Mouse (Mus musculus): Measurements from ENCODE around the gene Ddx4. TPM values are rescaled to one million over a fixed set of nuclear protein-coding genes. Genes with fewer than 3 reads are reported as not detected.

Ddx4 gene
- polyA plus RNA-seq, 1 experiment from 2014 or later, result 0.81 TPM

- H3K4me2 ChIP-seq (ENCODE audit: low read depth, low read length, severe bottlenecking), result no peak overlapping the region
- no peak overlapping the region for H3K27ac ChIP-seq (ENCODE audit: low read depth, low read length)
- no peak overlapping the region for H3K9ac ChIP-seq (ENCODE audit: low read length)
- no peaks in the 10 kb centered on the region for H3K27me3 ChIP-seq (ENCODE audit: control insufficient read depth, insufficient read depth, low read length)
- 89% methylated on average over 3 of the region's 3 CpGs for WGBS
- DNase-seq (ENCODE audit: low spot score) (no peak), ATAC-seq (replicated peaks; ENCODE audit: low FRiP score) (no peak)
- H3K4me1 ChIP-seq (replicated peaks; ENCODE audit: control insufficient read depth, insufficient read depth, low read length), result no peaks in the 10 kb centered on the region
- H3K9me3 ChIP-seq (ENCODE audit: control insufficient read depth, low read length), result peaks cover 8% of the 10 kb centered on the region
- no peak overlapping the region for H3K4me3 ChIP-seq (ENCODE audit: low read depth, low read length)
- no peaks in the 10 kb centered on the region; the same call in 1 of the 2 replicates for H3K36me3 ChIP-seq (ENCODE audit: control insufficient read depth, insufficient read depth, low read length)
Observed at GRCm38 (mm10) chr13:112651183-112651582, 1.1 kb downstream of the Ddx4 start.

- Histone ChIP-seq H3K4me2 (ENCODE audit: low read depth, low read length, severe bottlenecking) (no peak overlapping the region), H3K36me3 (ENCODE audit: control insufficient read depth, insufficient read depth, low read length) (no peaks in the 10 kb centered on the region), H3K27ac (ENCODE audit: low read depth, low read length) (no peak overlapping the region), H3K9me3 (ENCODE audit: control insufficient read depth, low read length) (no peaks in the 10 kb centered on the region), H3K4me3 (ENCODE audit: low read depth, low read length) (no peak overlapping the region), H3K27me3 (ENCODE audit: control insufficient read depth, insufficient read depth, low read length) (no peaks in the 10 kb centered on the region), H3K9ac (ENCODE audit: low read length) (no peak overlapping the region), H3K4me1 (replicated peaks; ENCODE audit: control insufficient read depth, insufficient read depth, low read length) (no peaks in the 10 kb centered on the region)
- no peak for ATAC-seq (replicated peaks; ENCODE audit: low FRiP score)
- DNase-seq (ENCODE audit: low spot score), result no peak
- WGBS, result 82% methylated on average over 1 of the region's 1 CpGs
Observed at GRCm38 (mm10) chr13:112645529-112646186, 6.6 kb downstream of the Ddx4 start.

- Histone ChIP-seq H3K4me2 (ENCODE audit: low read depth, low read length, severe bottlenecking) (no peak overlapping the region), H3K4me1 (replicated peaks; ENCODE audit: control insufficient read depth, insufficient read depth, low read length) (no peaks in the 10 kb centered on the region), H3K9me3 (ENCODE audit: control insufficient read depth, low read length) (no peaks in the 10 kb centered on the region), H3K9ac (ENCODE audit: low read length) (no peak overlapping the region), H3K27me3 (ENCODE audit: control insufficient read depth, insufficient read depth, low read length) (no peaks in the 10 kb centered on the region), H3K27ac (ENCODE audit: low read depth, low read length) (no peak overlapping the region), H3K36me3 (ENCODE audit: control insufficient read depth, insufficient read depth, low read length) (no peaks in the 10 kb centered on the region), H3K4me3 (ENCODE audit: low read depth, low read length) (no peak overlapping the region)
- ATAC-seq (replicated peaks; ENCODE audit: low FRiP score) (no peak), DNase-seq (ENCODE audit: low spot score) (no peak)
- WGBS, result 87% methylated on average over 3 of the region's 3 CpGs
Observed at GRCm38 (mm10) chr13:112644996-112645395, 7.3 kb downstream of the Ddx4 start.

GRCm38 (mm10) chr13:112642897-112643296, 9.4 kb downstream of the Ddx4 start:
- Histone ChIP-seq H3K27ac (ENCODE audit: low read depth, low read length) (no peak overlapping the region), H3K4me3 (ENCODE audit: low read depth, low read length) (no peak overlapping the region), H3K4me1 (replicated peaks; ENCODE audit: control insufficient read depth, insufficient read depth, low read length) (no peaks in the 10 kb centered on the region), H3K27me3 (ENCODE audit: control insufficient read depth, insufficient read depth, low read length) (no peaks in the 10 kb centered on the region), H3K9ac (ENCODE audit: low read length) (no peak overlapping the region), H3K9me3 (ENCODE audit: control insufficient read depth, low read length) (no peaks in the 10 kb centered on the region), H3K4me2 (ENCODE audit: low read depth, low read length, severe bottlenecking) (no peak overlapping the region), H3K36me3 (ENCODE audit: control insufficient read depth, insufficient read depth, low read length) (no peaks in the 10 kb centered on the region)
- WGBS, result 92% methylated on average over 3 of the region's 3 CpGs
- ATAC-seq (replicated peaks; ENCODE audit: low FRiP score) (no peak), DNase-seq (ENCODE audit: low spot score) (no peak)

GRCm38 (mm10) chr13:112639111-112639510, 13.2 kb downstream of the Ddx4 start:
- H3K27ac ChIP-seq (ENCODE audit: low read depth, low read length), result no peak overlapping the region
- no peaks in the 10 kb centered on the region for H3K4me1 ChIP-seq (replicated peaks; ENCODE audit: control insufficient read depth, insufficient read depth, low read length)
- no peaks in the 10 kb centered on the region for H3K27me3 ChIP-seq (ENCODE audit: control insufficient read depth, insufficient read depth, low read length)
- WGBS, result 68% methylated on average over 4 of the region's 4 CpGs
- H3K9me3 ChIP-seq (ENCODE audit: control insufficient read depth, low read length), result no peaks in the 10 kb centered on the region
- H3K9ac ChIP-seq (ENCODE audit: low read length), result no peak overlapping the region
- H3K4me2 ChIP-seq (ENCODE audit: low read depth, low read length, severe bottlenecking), result no peak overlapping the region
- ATAC-seq (replicated peaks; ENCODE audit: low FRiP score) (no peak), DNase-seq (ENCODE audit: low spot score) (no peak)
- no peaks in the 10 kb centered on the region for H3K36me3 ChIP-seq (ENCODE audit: control insufficient read depth, insufficient read depth, low read length)
- no peak overlapping the region for H3K4me3 ChIP-seq (ENCODE audit: low read depth, low read length)

- no peaks in the 10 kb centered on the region for H3K27me3 ChIP-seq (ENCODE audit: control insufficient read depth, insufficient read depth, low read length)
- ATAC-seq (replicated peaks; ENCODE audit: low FRiP score) (no peak), DNase-seq (ENCODE audit: low spot score) (no peak)
- H3K9ac ChIP-seq (ENCODE audit: low read length), result no peak overlapping the region
- H3K4me3 ChIP-seq (ENCODE audit: low read depth, low read length), result no peak overlapping the region
- no peaks in the 10 kb centered on the region for H3K4me1 ChIP-seq (replicated peaks; ENCODE audit: control insufficient read depth, insufficient read depth, low read length)
- no peaks in the 10 kb centered on the region for H3K36me3 ChIP-seq (ENCODE audit: control insufficient read depth, insufficient read depth, low read length)
- WGBS, result 50% methylated on average over 3 of the region's 3 CpGs
- no peaks in the 10 kb centered on the region for H3K9me3 ChIP-seq (ENCODE audit: control insufficient read depth, low read length)
- no peak overlapping the region for H3K4me2 ChIP-seq (ENCODE audit: low read depth, low read length, severe bottlenecking)
- H3K27ac ChIP-seq (ENCODE audit: low read depth, low read length), result no peak overlapping the region
Observed at GRCm38 (mm10) chr13:112636498-112636897, 15.8 kb downstream of the Ddx4 start.

GRCm38 (mm10) chr13:112635174-112635837, 17.0 kb downstream of the Ddx4 start:
- DNase-seq (ENCODE audit: low spot score) (no peak), ATAC-seq (replicated peaks; ENCODE audit: low FRiP score) (no peak)
- no peaks in the 10 kb centered on the region for H3K27me3 ChIP-seq (ENCODE audit: control insufficient read depth, insufficient read depth, low read length)
- no peak overlapping the region for H3K9ac ChIP-seq (ENCODE audit: low read length)
- H3K4me1 ChIP-seq (replicated peaks; ENCODE audit: control insufficient read depth, insufficient read depth, low read length), result no peaks in the 10 kb centered on the region
- H3K36me3 ChIP-seq (ENCODE audit: control insufficient read depth, insufficient read depth, low read length), result no peaks in the 10 kb centered on the region
- no peak overlapping the region for H3K4me3 ChIP-seq (ENCODE audit: low read depth, low read length)
- WGBS, result 71% methylated on average over 7 of the region's 7 CpGs
- no peak overlapping the region for H3K27ac ChIP-seq (ENCODE audit: low read depth, low read length)
- no peaks in the 10 kb centered on the region for H3K9me3 ChIP-seq (ENCODE audit: control insufficient read depth, low read length)
- no peak overlapping the region for H3K4me2 ChIP-seq (ENCODE audit: low read depth, low read length, severe bottlenecking)

GRCm38 (mm10) chr13:112625566-112625965, 26.7 kb downstream of the Ddx4 start:
- H3K36me3 ChIP-seq (ENCODE audit: control insufficient read depth, insufficient read depth, low read length), result no peaks in the 10 kb centered on the region
- H3K27me3 ChIP-seq (ENCODE audit: control insufficient read depth, insufficient read depth, low read length), result no peaks in the 10 kb centered on the region
- H3K4me2 ChIP-seq (ENCODE audit: low read depth, low read length, severe bottlenecking), result no peak overlapping the region
- H3K9me3 ChIP-seq (ENCODE audit: control insufficient read depth, low read length), result no peaks in the 10 kb centered on the region
- H3K4me3 ChIP-seq (ENCODE audit: low read depth, low read length), result no peak overlapping the region
- no peaks in the 10 kb centered on the region for H3K4me1 ChIP-seq (replicated peaks; ENCODE audit: control insufficient read depth, insufficient read depth, low read length)
- H3K9ac ChIP-seq (ENCODE audit: low read length), result no peak overlapping the region
- H3K27ac ChIP-seq (ENCODE audit: low read depth, low read length), result no peak overlapping the region
- DNase-seq (ENCODE audit: low spot score) (no peak), ATAC-seq (replicated peaks; ENCODE audit: low FRiP score) (no peak)

- Histone ChIP-seq H3K9ac (ENCODE audit: low read length) (no peak overlapping the region), H3K27me3 (ENCODE audit: control insufficient read depth, insufficient read depth, low read length) (no peaks in the 10 kb centered on the region), H3K4me2 (ENCODE audit: low read depth, low read length, severe bottlenecking) (no peak overlapping the region), H3K4me3 (ENCODE audit: low read depth, low read length) (no peak overlapping the region), H3K4me1 (replicated peaks; ENCODE audit: control insufficient read depth, insufficient read depth, low read length) (no peaks in the 10 kb centered on the region), H3K27ac (ENCODE audit: low read depth, low read length) (no peak overlapping the region), H3K36me3 (ENCODE audit: control insufficient read depth, insufficient read depth, low read length) (no peaks in the 10 kb centered on the region), H3K9me3 (ENCODE audit: control insufficient read depth, low read length) (no peaks in the 10 kb centered on the region)
- DNase-seq (ENCODE audit: low spot score), result no peak
- ATAC-seq (replicated peaks; ENCODE audit: low FRiP score), result no peak
- 88% methylated on average over 3 of the region's 3 CpGs for WGBS
Observed at GRCm38 (mm10) chr13:112624622-112625021, 27.7 kb downstream of the Ddx4 start.
